Mouse (Mus musculus): ENCODE measurements around the gene Cdk6.
"Not testable (repeated sequence)": the region's sequence is repeated elsewhere in the genome, so short reads cannot be mapped to it uniquely, and the experiment has no call there.

Gene Cdk6

GRCm38 (mm10) chr5:3376167-3376566 lies 34.9 kb downstream of the Cdk6 start:
- no peak for DNase-seq (ENCODE audit: low spot score in 2 of 2)

GRCm38 (mm10) chr5:3379252-3379651 lies 38.0 kb downstream of the Cdk6 start:
- DNase-seq (ENCODE audit: low spot score in 2 of 2), result no peak

GRCm38 (mm10) chr5:3380692-3381233 lies 39.5 kb downstream of the Cdk6 start:
- DNase-seq (ENCODE audit: low spot score in 2 of 2), result no peak

GRCm38 (mm10) chr5:3381795-3382194 lies 40.5 kb downstream of the Cdk6 start:
- DNase-seq (ENCODE audit: low spot score in 2 of 2), result no peak

GRCm38 (mm10) chr5:3382343-3383040 lies 41.2 kb downstream of the Cdk6 start:
- DNase-seq (ENCODE audit: low spot score in 2 of 2), result no peak

GRCm38 (mm10) chr5:3383547-3383946 lies 42.3 kb downstream of the Cdk6 start:
- DNase-seq (ENCODE audit: low spot score in 2 of 2), result no peak

- DNase-seq (ENCODE audit: low spot score in 2 of 2), result no peak
Measured at GRCm38 (mm10) chr5:3385078-3385477, 43.8 kb downstream of the Cdk6 start.

- no peak for DNase-seq (ENCODE audit: low spot score in 2 of 2)
Measured at GRCm38 (mm10) chr5:3386021-3386730, 44.9 kb downstream of the Cdk6 start.

GRCm38 (mm10) chr5:3386731-3387087 lies 45.4 kb downstream of the Cdk6 start:
- DNase-seq (ENCODE audit: low spot score in 2 of 2), result no peak

- no peak for DNase-seq (ENCODE audit: low spot score in 2 of 2)
Measured at GRCm38 (mm10) chr5:3387138-3387537, 45.9 kb downstream of the Cdk6 start.

GRCm38 (mm10) chr5:3392856-3393255 lies 51.6 kb downstream of the Cdk6 start:
- DNase-seq (ENCODE audit: low spot score in 2 of 2), result no peak

- no peak for DNase-seq (ENCODE audit: low spot score in 2 of 2)
Measured at GRCm38 (mm10) chr5:3394145-3394544, 52.9 kb downstream of the Cdk6 start.

GRCm38 (mm10) chr5:3395020-3395419 lies 53.7 kb downstream of the Cdk6 start:
- DNase-seq (ENCODE audit: low spot score in 2 of 2), result no peak

- DNase-seq (ENCODE audit: low spot score in 2 of 2), result no peak
Measured at GRCm38 (mm10) chr5:3396214-3396613, 54.9 kb downstream of the Cdk6 start.

- DNase-seq (ENCODE audit: low spot score in 2 of 2), result no peak
Measured at GRCm38 (mm10) chr5:3396910-3397575, 55.8 kb downstream of the Cdk6 start.

- DNase-seq (ENCODE audit: low spot score in 2 of 2), result no peak
Measured at GRCm38 (mm10) chr5:3399784-3400494, 58.7 kb downstream of the Cdk6 start.

GRCm38 (mm10) chr5:3405102-3405501 lies 63.8 kb downstream of the Cdk6 start:
- no peak for DNase-seq (ENCODE audit: low spot score in 2 of 2)

- DNase-seq (ENCODE audit: low spot score in 2 of 2), result no peak
Measured at GRCm38 (mm10) chr5:3405503-3405902, 64.2 kb downstream of the Cdk6 start.

GRCm38 (mm10) chr5:3407926-3408325 lies 66.6 kb downstream of the Cdk6 start:
- DNase-seq (ENCODE audit: low spot score in 2 of 2), result no peak

- not testable (repeated sequence) for DNase-seq (ENCODE audit: low spot score in 2 of 2)
Measured at GRCm38 (mm10) chr5:3418183-3418582, 76.9 kb downstream of the Cdk6 start.

- DNase-seq (ENCODE audit: low spot score in 2 of 2), result no peak
Measured at GRCm38 (mm10) chr5:3420094-3420831, 79.0 kb downstream of the Cdk6 start.
